Mouse (Mus musculus): ENCODE measurements at regions not wholly inside any gene's neighbourhood (a gene's known extent, or its start where the extent isn't known, plus 50 kb on each side); places are given as distances from the start of the nearest gene placed in this dataset.

GRCm38 (mm10) chr6:31193202-31193601, 205.3 kb upstream of the Mkln1 start:
- TF ChIP-seq CTCF (IDR thresholded peaks at IDR 0.05; ENCODE audit: extremely low read depth, insufficient read depth, low read length), result no peak
- TF ChIP-seq POLR2A (IDR thresholded peaks at IDR 0.05; ENCODE audit: extremely low read depth, insufficient read depth, low read length), result no peak

Data from cortical plate, adult 2 months (tissue).